ENCODE assay signal across 12 mouse cellular contexts in the genomic region with DNA sequence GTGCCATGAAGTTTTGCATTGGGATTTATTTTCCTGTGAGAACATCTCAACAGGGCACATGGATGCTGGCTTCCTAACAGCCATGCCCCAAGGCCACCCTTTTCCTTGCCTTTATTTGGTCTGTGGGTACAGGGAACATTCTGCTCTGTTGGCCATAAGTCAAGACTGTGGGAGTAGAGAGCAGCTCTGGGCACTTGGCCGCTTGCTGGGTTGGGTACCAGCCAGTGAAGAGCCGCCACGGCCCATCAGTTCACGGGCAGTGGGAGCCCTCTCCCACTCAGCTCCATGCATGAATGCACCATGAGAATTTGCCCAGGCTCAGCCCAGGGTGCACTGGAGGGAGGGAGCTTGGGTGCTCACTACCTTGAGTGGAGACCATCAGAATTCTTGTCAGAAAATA.
DNase-seq lines count a peak whose midpoint lies in the region; ATAC-seq and TF ChIP-seq lines count a peak whose summit lies in the region.
"Had no signal": no experiment of that assay in that cellular context is flagged by ENCODE, and none has a peak within 500 bp of the region (broad histone marks: within the 10 kb centered on the region; RNA-seq: fewer than 3 reads in every experiment).

No protein-coding gene starts in this region.

- H3K4me2 ChIP-seq in hindbrain, embryonic 11.5 days (replicated peaks; ENCODE audit: low read depth, low read length), result no peak overlapping the region
- H3K4me2 ChIP-seq: embryonic facial prominence, embryonic 12.5 days; hindbrain, embryonic 13.5 days; liver, embryonic 13.5 days had no signal

- no peak overlapping the region for H3K27ac ChIP-seq in cerebellum, adult 2 months (ENCODE audit: insufficient read depth, low read length)
- no peak overlapping the region for H3K27ac ChIP-seq in hindbrain, embryonic 11.5 days (ENCODE audit: low read depth, low read length)
- H3K27ac ChIP-seq: embryonic facial prominence, embryonic 12.5 days; hindbrain, embryonic 13.5 days; liver, embryonic 13.5 days had no signal

- no peak overlapping the region for H3K9ac ChIP-seq in hindbrain, embryonic 11.5 days (ENCODE audit: low read depth, low read length)
- H3K9ac ChIP-seq: embryonic facial prominence, embryonic 12.5 days; hindbrain, embryonic 13.5 days; liver, embryonic 13.5 days had no signal

- no peak overlapping the region for H3K4me3 ChIP-seq in cerebellum, adult 2 months (replicated peaks; ENCODE audit: insufficient read depth, low read depth, low read length)
- H3K4me3 ChIP-seq in lung, adult 2 months (replicated peaks; ENCODE audit: extremely low read depth, low read depth, low read length), result no peak overlapping the region
- H3K4me3 ChIP-seq in hindbrain, embryonic 11.5 days (ENCODE audit: low read depth, low read length), result no peak overlapping the region
- H3K4me3 ChIP-seq: embryonic facial prominence, embryonic 12.5 days; hindbrain, embryonic 13.5 days; liver, embryonic 13.5 days had no signal

- no peaks in the 10 kb centered on the region for H3K9me3 ChIP-seq in hindbrain, embryonic 11.5 days (ENCODE audit: control insufficient read depth, low read length)
- H3K9me3 ChIP-seq: embryonic facial prominence, embryonic 12.5 days; hindbrain, embryonic 13.5 days; liver, embryonic 13.5 days had no signal

- no peak for TF ChIP-seq CTCF in cerebellum, adult 2 months (IDR thresholded peaks at IDR 0.05; ENCODE audit: borderline replicate concordance, insufficient read depth, low read depth, low read length)
- no peak for TF ChIP-seq CTCF in lung, adult 2 months (IDR thresholded peaks at IDR 0.05; ENCODE audit: insufficient read depth, low read length)

- H3K4me1 ChIP-seq in cerebellum, adult 2 months (ENCODE audit: control insufficient read depth, insufficient read depth, low read length), result peaks cover 21% of the 10 kb centered on the region
- H3K4me1 ChIP-seq in lung, adult 2 months (ENCODE audit: control insufficient read depth, insufficient read depth, low read length), result no peaks in the 10 kb centered on the region; the same call in 1 of the 2 replicates
- no peaks in the 10 kb centered on the region for H3K4me1 ChIP-seq in hindbrain, embryonic 11.5 days (replicated peaks; ENCODE audit: control insufficient read depth, insufficient read depth, low read length)
- H3K4me1 ChIP-seq: liver, embryonic 13.5 days had no signal

- H3K27me3 ChIP-seq in cerebellum, adult 2 months (ENCODE audit: control insufficient read depth, insufficient read depth, low read length), result no peaks in the 10 kb centered on the region
- H3K27me3 ChIP-seq in hindbrain, embryonic 11.5 days (ENCODE audit: control insufficient read depth, insufficient read depth, low read length), result no peaks in the 10 kb centered on the region
- H3K27me3 ChIP-seq: embryonic facial prominence, embryonic 12.5 days; hindbrain, embryonic 13.5 days; liver, embryonic 13.5 days had no signal

- no peak for TF ChIP-seq POLR2A in cerebellum, adult 2 months (IDR thresholded peaks at IDR 0.05; ENCODE audit: borderline replicate concordance, insufficient read depth, low read length)
- TF ChIP-seq POLR2A in lung, adult 2 months (IDR thresholded peaks at IDR 0.05; ENCODE audit: borderline replicate concordance, extremely low read depth, low read depth, low read length), result no peak

- ATAC-seq in hindbrain, embryonic 11.5 days (ENCODE audit: low FRiP score), result no peak
- ATAC-seq: CD4-positive, CD25-positive, alpha-beta regulatory T cell, adult 4 months had no signal

- peak; percentile 68 for DNase-seq in left cerebral cortex, postnatal 4 days
- DNase-seq in left cerebral cortex, adult 9 months (ENCODE audit: low spot score in 2 of 2), result no peak
- DNase-seq in cerebellum, adult 2 months, result peak; percentile 57 to 77
- peak; percentile 36 for DNase-seq in heart, postnatal 25 days (ENCODE audit: low spot score)
- peak; percentile 83 to 90 for DNase-seq in kidney, postnatal 36 days
- DNase-seq in adrenal gland, postnatal 36 days, result no peak
- DNase-seq in lung, adult 2 months, result no peak
- no peak for DNase-seq in hindbrain, embryonic 11.5 days (ENCODE audit: low spot score)
- DNase-seq: liver, embryonic 13.5 days had no signal

- no peaks in the 10 kb centered on the region for H3K36me3 ChIP-seq in hindbrain, embryonic 11.5 days (ENCODE audit: control insufficient read depth, insufficient read depth, low read length)
- H3K36me3 ChIP-seq: embryonic facial prominence, embryonic 12.5 days; hindbrain, embryonic 13.5 days; liver, embryonic 13.5 days had no signal

- intact Hi-C loops in left cerebral cortex, postnatal 4 days (cut with DNase I), result no loop called here
- intact Hi-C loops in heart, postnatal 25 days (cut with DNase I), result loop anchor here (2.0 to 10.0 kb wide), 3 partner anchors 52 to 310 kb away; no protein-coding TSS in a partner anchor

- WGBS in cerebellum, adult 2 months, result 5% methylated on average over 4 of the region's 4 CpGs
- WGBS in lung, adult 2 months, result 78% methylated on average over 4 of the region's 4 CpGs
- 87% methylated on average over 4 of the region's 4 CpGs for WGBS in hindbrain, embryonic 11.5 days

Comparison
In these comparisons a context has a peak if more than half of its experiments do, and no peak if none do; other contexts are left out.
1. DNase-seq: peak in left cerebral cortex, postnatal 4 days (single experiment), cerebellum, adult 2 months (2 of 2), heart, postnatal 25 days (single experiment) and kidney, postnatal 36 days (2 of 2); none in left cerebral cortex, adult 9 months (0 of 2), adrenal gland, postnatal 36 days (0 of 2), lung, adult 2 months (single experiment) and hindbrain, embryonic 11.5 days (single experiment).